Mouse (Mus musculus) ovary, postnatal 14 days (tissue): ENCODE results near the gene Csnk1e.
"Not testable (repeated sequence)": the region's sequence is repeated elsewhere in the genome, so short reads cannot be mapped to it uniquely, and the experiment has no call there.

ENCODE experiments used
- DNase-seq: peaks from one replicate; pipeline ENCODE4 v3.0.0; 2022; ENCODE audit warnings: low spot score

The Csnk1e gene

GRCm38 (mm10) chr15:79455106-79455810, at the start of gene Csnk1e:
Gene Csnk1e (minus strand): TSS chr15:79455566.
- DNase-seq = peak; percentile 52

GRCm38 (mm10) chr15:79504707-79505452, 49.5 kb upstream of the Csnk1e start, which contains the start of gene Kcnj4:
Gene Kcnj4 (minus strand): TSS chr15:79505241.
- no peak for DNase-seq

GRCm38 (mm10) chr15:79503438-79503837, 48.1 kb upstream of the Csnk1e start:
- no peak for DNase-seq

- no peak for DNase-seq
Observed at GRCm38 (mm10) chr15:79502891-79503341, 47.5 kb upstream of the Csnk1e start.

GRCm38 (mm10) chr15:79500110-79500509, 44.7 kb upstream of the Csnk1e start:
- DNase-seq = no peak

GRCm38 (mm10) chr15:79493527-79493926, 38.2 kb upstream of the Csnk1e start:
- DNase-seq = no peak

GRCm38 (mm10) chr15:79489463-79489862, 34.1 kb upstream of the Csnk1e start:
- no peak for DNase-seq

GRCm38 (mm10) chr15:79481181-79481688, 25.9 kb upstream of the Csnk1e start:
- DNase-seq = no peak

GRCm38 (mm10) chr15:79477227-79477626, 21.9 kb upstream of the Csnk1e start:
- DNase-seq = no peak

GRCm38 (mm10) chr15:79473638-79474355, 18.4 kb upstream of the Csnk1e start:
- no peak for DNase-seq

- DNase-seq = no peak
Observed at GRCm38 (mm10) chr15:79473042-79473441, 17.7 kb upstream of the Csnk1e start.

- no peak for DNase-seq
Observed at GRCm38 (mm10) chr15:79471095-79471494, 15.7 kb upstream of the Csnk1e start.

- DNase-seq = no peak
Observed at GRCm38 (mm10) chr15:79470583-79470982, 15.2 kb upstream of the Csnk1e start.

- DNase-seq = no peak
Observed at GRCm38 (mm10) chr15:79469577-79469976, 14.2 kb upstream of the Csnk1e start.

GRCm38 (mm10) chr15:79466601-79467286, 11.4 kb upstream of the Csnk1e start:
- peak; percentile 87 for DNase-seq

GRCm38 (mm10) chr15:79456546-79456945, 1.2 kb upstream of the Csnk1e start:
- DNase-seq = no peak

GRCm38 (mm10) chr15:79456104-79456503, 738 bp upstream of the Csnk1e start:
- not testable (repeated sequence) for DNase-seq

GRCm38 (mm10) chr15:79453831-79454230, 1.5 kb downstream of the Csnk1e start:
- no peak for DNase-seq

GRCm38 (mm10) chr15:79448041-79448440, 7.3 kb downstream of the Csnk1e start:
- no peak for DNase-seq

GRCm38 (mm10) chr15:79445786-79446654, 9.3 kb downstream of the Csnk1e start:
- no peak for DNase-seq
